Mouse (Mus musculus): ENCODE data around the gene Gm10188. TPM values are rescaled to one million over a fixed set of nuclear protein-coding genes. Genes with fewer than 3 reads are reported as not detected.

Gene Gm10188
- total RNA-seq, 2 experiments from 2014 or later = not detected

- no peak for DNase-seq (ENCODE audit: low spot score in 2 of 2)
These were observed 3.1 kb downstream of the Gm10188 start for GRCm38 (mm10) chr1:132226297-132227080.

GRCm38 (mm10) chr1:132222166-132222565 lies 7.4 kb downstream of the Gm10188 start:
- DNase-seq (ENCODE audit: low spot score in 2 of 2) = no peak

GRCm38 (mm10) chr1:132221627-132222026 lies 7.9 kb downstream of the Gm10188 start:
- no peak for DNase-seq (ENCODE audit: low spot score in 2 of 2)

DNA sequence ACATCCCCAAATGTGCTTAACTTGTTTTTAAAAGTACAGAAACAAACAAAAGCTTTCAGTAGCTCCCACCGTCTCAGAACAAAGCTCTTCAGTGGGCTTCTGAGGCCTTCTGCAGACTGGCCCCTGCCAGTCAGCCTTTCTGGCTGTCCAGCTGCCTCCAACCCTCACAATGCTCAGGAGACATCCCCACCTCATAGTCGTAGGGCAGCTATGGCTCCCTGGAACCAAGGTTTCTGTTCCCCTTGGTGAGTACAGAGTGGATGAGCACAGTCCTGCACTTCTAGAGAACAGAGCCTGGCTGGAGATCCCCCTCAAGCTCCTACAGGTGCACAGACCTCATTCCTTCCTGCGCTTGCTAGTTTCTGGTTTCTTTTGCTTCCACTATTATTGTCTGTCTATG lies 13.3 kb downstream of the Gm10188 start:
- no peak for DNase-seq (ENCODE audit: low spot score in 2 of 2)

- DNase-seq (ENCODE audit: low spot score in 2 of 2) = no peak
These were observed 16.5 kb downstream of the Gm10188 start for GRCm38 (mm10) chr1:132213076-132213475.

GRCm38 (mm10) chr1:132212218-132212617 lies 17.3 kb downstream of the Gm10188 start:
- peak; percentile 39 to 51 for DNase-seq (ENCODE audit: low spot score in 2 of 2)

DNA sequence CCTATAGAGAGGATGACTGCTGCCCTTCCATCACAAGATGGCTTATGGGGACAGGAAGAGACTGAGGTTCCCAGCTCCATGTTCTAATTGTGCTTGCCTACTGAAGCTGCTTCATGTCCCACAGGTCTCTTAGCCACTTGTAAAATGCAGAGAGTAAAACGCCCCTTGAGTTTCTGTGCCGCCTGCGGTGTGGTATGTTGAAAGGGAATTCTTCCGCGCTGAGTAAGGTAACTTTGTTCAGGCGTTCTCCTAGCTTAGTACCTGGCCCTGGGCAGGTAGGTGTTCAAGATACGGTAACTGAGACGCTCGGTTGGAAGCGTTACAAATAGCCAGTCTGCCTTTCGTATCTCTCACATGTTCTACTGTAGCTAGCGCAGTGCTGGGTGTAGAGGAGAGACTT lies 17.9 kb downstream of the Gm10188 start:
- DNase-seq (ENCODE audit: low spot score in 2 of 2) = no peak

DNA sequence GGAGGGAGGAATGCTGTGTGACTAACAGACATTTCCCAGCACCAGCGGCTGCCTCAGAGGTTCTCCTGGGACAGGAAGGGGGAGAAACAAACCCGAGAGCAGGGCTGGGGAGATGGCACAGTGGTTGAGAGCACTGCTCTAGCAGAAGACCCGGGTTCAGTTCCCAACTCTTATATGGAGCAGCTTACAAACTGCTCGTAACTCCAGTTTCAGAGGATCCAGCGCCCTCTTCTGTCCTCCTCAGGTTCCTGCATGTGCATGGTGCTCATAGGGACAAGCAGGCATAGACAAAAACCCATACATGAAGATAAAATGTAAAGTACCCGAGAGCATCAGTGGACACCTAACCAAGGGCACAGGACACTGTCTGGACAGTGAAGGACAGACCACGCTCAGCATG lies 18.6 kb downstream of the Gm10188 start:
- no peak for DNase-seq (ENCODE audit: low spot score in 2 of 2)

GRCm38 (mm10) chr1:132209400-132209799 lies 20.2 kb downstream of the Gm10188 start:
- no peak for DNase-seq (ENCODE audit: low spot score in 2 of 2)

GRCm38 (mm10) chr1:132208154-132208553 lies 21.4 kb downstream of the Gm10188 start:
- DNase-seq (ENCODE audit: low spot score in 2 of 2) = no peak

DNA sequence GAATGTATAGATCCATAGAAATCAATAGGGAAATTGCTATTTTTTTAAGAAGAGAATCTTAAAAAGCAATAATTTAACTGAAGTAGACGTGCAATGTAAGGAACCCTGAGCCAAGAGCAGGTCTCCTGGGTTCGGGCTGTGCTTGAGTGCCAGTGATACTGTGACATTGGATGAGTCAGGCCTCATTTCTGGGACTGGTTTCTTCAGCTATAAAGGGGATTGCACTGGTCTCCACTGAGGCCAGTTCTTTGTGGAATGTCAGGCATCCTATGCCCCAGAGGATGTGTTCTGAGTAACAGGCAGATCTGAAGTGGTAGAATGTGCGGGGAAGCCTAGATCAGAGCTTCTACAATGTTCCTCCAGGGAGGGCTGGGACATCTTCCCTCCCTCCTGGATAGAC lies 22.7 kb downstream of the Gm10188 start:
- no peak for DNase-seq (ENCODE audit: low spot score in 2 of 2)

GRCm38 (mm10) chr1:132205958-132206357 lies 23.6 kb downstream of the Gm10188 start:
- no peak for DNase-seq (ENCODE audit: low spot score in 2 of 2)

- no peak for DNase-seq (ENCODE audit: low spot score in 2 of 2)
These were observed 26.8 kb downstream of the Gm10188 start for GRCm38 (mm10) chr1:132202771-132203170.

GRCm38 (mm10) chr1:132201936-132202335 lies 27.6 kb downstream of the Gm10188 start:
- no peak for DNase-seq (ENCODE audit: low spot score in 2 of 2)

DNA sequence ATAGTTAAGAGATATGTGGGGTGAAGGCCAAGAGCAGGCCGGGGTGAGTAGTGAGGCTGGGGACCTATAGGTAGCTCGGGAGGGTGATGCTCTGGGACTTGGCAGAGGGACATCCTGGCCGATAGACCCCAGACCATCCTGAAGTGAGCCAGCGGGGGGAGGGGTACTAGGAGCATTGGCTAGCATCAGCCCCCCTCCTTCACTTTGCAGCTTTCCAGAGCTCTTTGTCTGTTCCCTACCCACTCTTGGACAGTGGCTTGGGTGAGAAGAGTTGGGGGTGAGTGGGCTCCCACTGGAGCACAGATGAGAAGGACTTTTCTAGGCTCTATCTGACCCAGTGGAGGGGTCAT lies 28.1 kb downstream of the Gm10188 start:
- no peak for DNase-seq (ENCODE audit: low spot score in 2 of 2)

DNA sequence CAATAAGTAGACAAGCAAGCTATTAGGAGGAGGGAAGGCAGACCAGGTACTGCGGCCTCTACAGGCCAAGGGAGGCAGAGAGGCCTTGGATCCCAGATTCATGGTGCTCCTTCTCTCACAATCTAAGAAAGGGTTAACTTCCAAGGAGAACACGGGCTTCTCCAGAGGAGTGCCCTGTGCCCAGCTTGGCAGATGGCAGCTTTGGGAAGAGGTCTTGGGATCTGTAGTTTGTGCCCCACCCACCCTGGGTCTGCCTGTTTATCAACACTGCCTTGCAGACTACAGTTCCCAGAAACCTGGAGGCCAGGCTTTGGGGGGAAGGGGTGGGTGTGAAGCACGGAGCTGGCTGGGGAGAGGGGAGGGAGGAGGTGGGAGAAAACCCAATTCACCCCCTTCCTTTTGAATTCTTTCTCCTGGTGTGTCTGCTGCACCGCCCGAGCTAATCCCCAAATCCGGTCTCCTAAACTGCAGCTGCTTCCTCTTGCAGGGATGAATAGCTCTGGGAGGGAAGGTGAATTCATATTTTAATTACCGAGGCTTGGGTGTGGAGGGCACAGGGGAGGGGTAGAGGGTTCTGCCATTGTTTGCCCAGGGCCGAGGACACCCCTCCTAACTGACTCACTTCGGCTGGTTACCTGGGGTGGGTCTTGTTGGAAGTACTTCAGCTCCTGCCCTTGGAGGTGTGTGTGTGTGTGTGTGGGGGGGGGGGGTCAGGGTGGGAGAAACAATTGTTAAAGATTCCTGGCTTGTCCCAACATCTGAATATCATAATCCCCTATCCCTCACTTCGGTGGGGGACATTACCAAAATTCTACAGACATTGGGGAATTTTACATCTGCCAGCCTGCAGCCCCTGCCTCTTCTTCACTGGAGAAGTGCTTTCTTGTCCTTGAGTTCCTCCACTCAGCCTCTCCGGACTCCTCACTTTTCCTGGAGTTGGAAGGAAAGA lies 28.7 kb downstream of the Gm10188 start:
- DNase-seq (ENCODE audit: low spot score in 2 of 2) = peak in 1 of 2 experiments; percentile 22

DNA sequence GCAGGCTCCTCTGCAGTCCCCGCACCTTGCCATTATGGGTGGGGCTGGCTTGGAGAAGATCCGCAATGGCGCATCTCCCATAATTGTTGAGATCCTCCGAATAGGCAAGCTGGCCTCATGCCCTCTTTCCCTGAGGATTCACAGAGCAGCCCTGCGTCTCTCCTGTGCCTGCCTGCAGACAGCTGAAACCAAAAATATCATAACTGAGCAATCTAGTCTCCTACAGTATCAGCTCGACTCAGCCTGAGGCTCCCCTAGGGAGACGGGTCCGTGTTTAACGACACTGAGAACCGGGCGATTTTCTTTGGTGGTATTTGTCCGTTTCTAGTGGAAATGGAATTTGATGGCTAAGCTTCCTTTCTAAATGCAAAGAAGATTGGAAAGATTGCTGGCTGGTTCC lies 29.6 kb downstream of the Gm10188 start:
- peak in 1 of 2 experiments; percentile 7 for DNase-seq (ENCODE audit: low spot score in 2 of 2)

- DNase-seq (ENCODE audit: low spot score in 2 of 2) = no peak
These were observed 30.3 kb downstream of the Gm10188 start for GRCm38 (mm10) chr1:132199244-132199643.

GRCm38 (mm10) chr1:132198401-132199071 lies 31.0 kb downstream of the Gm10188 start:
- no peak for DNase-seq (ENCODE audit: low spot score in 2 of 2)

DNA sequence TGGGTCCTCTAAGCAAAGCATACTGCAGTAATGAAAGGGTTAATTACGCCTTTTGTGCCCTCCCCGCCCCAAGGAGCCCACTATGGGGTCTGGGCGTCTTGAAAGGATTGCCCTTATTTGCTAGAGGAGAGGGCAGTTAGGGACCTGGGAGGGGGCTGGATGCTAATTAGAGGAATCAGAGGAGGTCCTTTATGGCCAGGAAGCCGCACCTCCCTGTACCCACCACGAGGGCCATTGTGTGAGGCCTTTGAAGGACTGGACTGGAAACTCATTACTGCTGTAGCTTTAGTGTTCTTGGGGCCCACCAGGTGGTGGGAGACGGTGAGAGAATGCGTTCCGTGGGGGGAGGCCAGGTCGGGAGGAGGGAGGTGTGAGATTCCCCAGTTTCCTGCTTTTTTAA lies 31.9 kb downstream of the Gm10188 start:
- DNase-seq (ENCODE audit: low spot score in 2 of 2) = no peak

- DNase-seq (ENCODE audit: low spot score in 2 of 2) = no peak
These were observed 33.2 kb downstream of the Gm10188 start for GRCm38 (mm10) chr1:132196337-132196736.

DNA sequence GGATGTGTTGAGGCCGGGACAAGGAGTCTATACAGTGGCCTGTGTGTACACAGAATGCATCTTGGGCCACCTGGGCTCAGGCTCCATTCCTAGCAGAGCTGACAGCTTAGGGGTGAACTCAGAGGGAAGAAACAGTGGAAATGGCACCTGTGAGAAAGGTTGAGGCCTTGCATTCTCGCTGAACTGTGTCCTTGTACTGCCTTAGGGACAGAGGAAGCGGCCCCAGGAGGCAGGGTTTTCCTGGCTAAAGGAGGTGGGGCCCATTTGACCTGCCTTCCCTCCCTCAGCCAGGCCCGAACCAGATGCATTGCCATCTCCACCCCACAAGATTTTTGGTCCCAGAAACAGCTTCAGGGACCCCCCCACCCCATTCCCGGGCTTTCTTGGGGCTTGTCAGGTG lies 33.9 kb downstream of the Gm10188 start:
- DNase-seq (ENCODE audit: low spot score in 2 of 2) = no peak

Data from gastrocnemius, postnatal 4 days (tissue).